Mouse (Mus musculus): ENCODE measurements around the gene Bicd2. TPM values are rescaled to one million over a fixed set of nuclear protein-coding genes. Genes with fewer than 3 reads are reported as not detected.

Bicd2 gene
- polyA plus RNA-seq, 1 experiment from 2014 or later, result 6.5 TPM

- no peak for ATAC-seq (ENCODE audit: low read depth)
- H3K27ac ChIP-seq (ENCODE audit: low read length), result no peak overlapping the region
- 31% methylated on average over 3 of the region's 3 CpGs for WGBS (ENCODE audit: insufficient replicate concordance)
These were observed 19.9 kb upstream of the Bicd2 start for GRCm38 (mm10) chr13:49321452-49321851.

GRCm38 (mm10) chr13:49322169-49322568, 19.2 kb upstream of the Bicd2 start:
- no peak overlapping the region for H3K9ac ChIP-seq (ENCODE audit: low read depth, low read length)
- H3K9me3 ChIP-seq (replicated peaks; ENCODE audit: control insufficient read depth, low read length), result no peaks in the 10 kb centered on the region
- 24% methylated on average over 5 of the region's 5 CpGs for WGBS (ENCODE audit: insufficient replicate concordance)
- no peak overlapping the region for H3K27ac ChIP-seq (ENCODE audit: low read length)
- no peaks in the 10 kb centered on the region for H3K27me3 ChIP-seq (ENCODE audit: control insufficient read depth, insufficient read depth, low read depth, low read length)
- H3K36me3 ChIP-seq (ENCODE audit: control insufficient read depth, insufficient read depth), result no peaks in the 10 kb centered on the region
- ATAC-seq (ENCODE audit: low read depth), result no peak
- H3K4me3 ChIP-seq (ENCODE audit: low read depth, low read length), result no peak overlapping the region
- no peak overlapping the region for H3K4me2 ChIP-seq (ENCODE audit: low read depth, low read length)
- no peaks in the 10 kb centered on the region; the same call in none of the 2 replicates for H3K4me1 ChIP-seq (ENCODE audit: control insufficient read depth, low read depth, low read length)

More at GRCm38 (mm10) chr13:49321452-49321851, 19.9 kb upstream of the Bicd2 start:
- H3K36me3 ChIP-seq (ENCODE audit: control insufficient read depth, insufficient read depth), result no peaks in the 10 kb centered on the region
- H3K4me2 ChIP-seq (ENCODE audit: low read depth, low read length), result no peak overlapping the region
- H3K4me1 ChIP-seq (ENCODE audit: control insufficient read depth, low read depth, low read length), result no peaks in the 10 kb centered on the region; the same call in none of the 2 replicates
- H3K9me3 ChIP-seq (replicated peaks; ENCODE audit: control insufficient read depth, low read length), result no peaks in the 10 kb centered on the region
- H3K9ac ChIP-seq (ENCODE audit: low read depth, low read length), result no peak overlapping the region
- H3K4me3 ChIP-seq (ENCODE audit: low read depth, low read length), result no peak overlapping the region
- no peaks in the 10 kb centered on the region for H3K27me3 ChIP-seq (ENCODE audit: control insufficient read depth, insufficient read depth, low read depth, low read length)

- Histone ChIP-seq H3K27ac (ENCODE audit: low read length) (no peak overlapping the region), H3K9ac (ENCODE audit: low read depth, low read length) (no peak overlapping the region), H3K4me1 (ENCODE audit: control insufficient read depth, low read depth, low read length) (no peaks in the 10 kb centered on the region; the same call in none of the 2 replicates), H3K4me2 (ENCODE audit: low read depth, low read length) (no peak overlapping the region), H3K27me3 (ENCODE audit: control insufficient read depth, insufficient read depth, low read depth, low read length) (no peaks in the 10 kb centered on the region), H3K4me3 (ENCODE audit: low read depth, low read length) (no peak overlapping the region), H3K9me3 (replicated peaks; ENCODE audit: control insufficient read depth, low read length) (no peaks in the 10 kb centered on the region), H3K36me3 (ENCODE audit: control insufficient read depth, insufficient read depth) (no peaks in the 10 kb centered on the region)
- no peak for ATAC-seq (ENCODE audit: low read depth)
- WGBS (ENCODE audit: insufficient replicate concordance), result 54% methylated on average over 5 of the region's 5 CpGs
These were observed 18.6 kb upstream of the Bicd2 start for GRCm38 (mm10) chr13:49322739-49323138.

- 74% methylated on average over 5 of the region's 5 CpGs for WGBS (ENCODE audit: insufficient replicate concordance)
These were observed 16.5 kb upstream of the Bicd2 start for GRCm38 (mm10) chr13:49324871-49325270.

GRCm38 (mm10) chr13:49326246-49327206, 14.9 kb upstream of the Bicd2 start:
- no peak for ATAC-seq (ENCODE audit: low read depth)
- Histone ChIP-seq H3K27ac (ENCODE audit: low read length) (no peak overlapping the region), H3K4me1 (ENCODE audit: control insufficient read depth, low read depth, low read length) (no peaks in the 10 kb centered on the region; the same call in none of the 2 replicates), H3K36me3 (ENCODE audit: control insufficient read depth, insufficient read depth) (no peaks in the 10 kb centered on the region), H3K4me3 (ENCODE audit: low read depth, low read length) (no peak overlapping the region), H3K9ac (ENCODE audit: low read depth, low read length) (no peak overlapping the region), H3K27me3 (ENCODE audit: control insufficient read depth, insufficient read depth, low read depth, low read length) (no peaks in the 10 kb centered on the region), H3K4me2 (ENCODE audit: low read depth, low read length) (no peak overlapping the region), H3K9me3 (replicated peaks; ENCODE audit: control insufficient read depth, low read length) (no peaks in the 10 kb centered on the region)
- 33% methylated on average over 6 of the region's 6 CpGs for WGBS (ENCODE audit: insufficient replicate concordance)

More at GRCm38 (mm10) chr13:49324871-49325270, 16.5 kb upstream of the Bicd2 start:
- H3K4me1 ChIP-seq (ENCODE audit: control insufficient read depth, low read depth, low read length), result no peaks in the 10 kb centered on the region; the same call in none of the 2 replicates
- no peaks in the 10 kb centered on the region for H3K27me3 ChIP-seq (ENCODE audit: control insufficient read depth, insufficient read depth, low read depth, low read length)
- no peak overlapping the region for H3K9ac ChIP-seq (ENCODE audit: low read depth, low read length)
- no peak overlapping the region for H3K4me2 ChIP-seq (ENCODE audit: low read depth, low read length)
- no peaks in the 10 kb centered on the region for H3K36me3 ChIP-seq (ENCODE audit: control insufficient read depth, insufficient read depth)
- no peaks in the 10 kb centered on the region for H3K9me3 ChIP-seq (replicated peaks; ENCODE audit: control insufficient read depth, low read length)
- no peak overlapping the region for H3K27ac ChIP-seq (ENCODE audit: low read length)
- no peak for ATAC-seq (ENCODE audit: low read depth)
- H3K4me3 ChIP-seq (ENCODE audit: low read depth, low read length), result no peak overlapping the region

GRCm38 (mm10) chr13:49328101-49328500, 13.3 kb upstream of the Bicd2 start:
- 66% methylated on average over 4 of the region's 4 CpGs for WGBS (ENCODE audit: insufficient replicate concordance)
- no peaks in the 10 kb centered on the region for H3K9me3 ChIP-seq (replicated peaks; ENCODE audit: control insufficient read depth, low read length)
- no peak for ATAC-seq (ENCODE audit: low read depth)

GRCm38 (mm10) chr13:49333250-49333649, 8.1 kb upstream of the Bicd2 start:
- no peaks in the 10 kb centered on the region for H3K9me3 ChIP-seq (replicated peaks; ENCODE audit: control insufficient read depth, low read length)
- WGBS (ENCODE audit: insufficient replicate concordance), result 38% methylated on average over 2 of the region's 2 CpGs
- no peak overlapping the region for H3K9ac ChIP-seq (ENCODE audit: low read depth, low read length)
- H3K27ac ChIP-seq (ENCODE audit: low read length), result no peak overlapping the region
- no peaks in the 10 kb centered on the region; the same call in 1 of the 2 replicates for H3K4me1 ChIP-seq (ENCODE audit: control insufficient read depth, low read depth, low read length)
- no peak overlapping the region for H3K4me2 ChIP-seq (ENCODE audit: low read depth, low read length)
- peak; percentile 11; the same call in 1 of the 2 replicates for ATAC-seq (ENCODE audit: low read depth)
- H3K4me3 ChIP-seq (ENCODE audit: low read depth, low read length), result no peak overlapping the region
- no peaks in the 10 kb centered on the region for H3K27me3 ChIP-seq (ENCODE audit: control insufficient read depth, insufficient read depth, low read depth, low read length)
- H3K36me3 ChIP-seq (ENCODE audit: control insufficient read depth, insufficient read depth), result no peaks in the 10 kb centered on the region

More at GRCm38 (mm10) chr13:49328101-49328500, 13.3 kb upstream of the Bicd2 start:
- Histone ChIP-seq H3K27ac (ENCODE audit: low read length) (no peak overlapping the region), H3K4me2 (ENCODE audit: low read depth, low read length) (no peak overlapping the region), H3K4me3 (ENCODE audit: low read depth, low read length) (no peak overlapping the region), H3K36me3 (ENCODE audit: control insufficient read depth, insufficient read depth) (no peaks in the 10 kb centered on the region), H3K4me1 (ENCODE audit: control insufficient read depth, low read depth, low read length) (no peaks in the 10 kb centered on the region), H3K9ac (ENCODE audit: low read depth, low read length) (no peak overlapping the region), H3K27me3 (ENCODE audit: control insufficient read depth, insufficient read depth, low read depth, low read length) (no peaks in the 10 kb centered on the region)

- Histone ChIP-seq H3K27ac (ENCODE audit: low read length) (no peak overlapping the region), H3K9ac (ENCODE audit: low read depth, low read length) (no peak overlapping the region), H3K4me3 (ENCODE audit: low read depth, low read length) (no peak overlapping the region), H3K36me3 (ENCODE audit: control insufficient read depth, insufficient read depth) (no peaks in the 10 kb centered on the region), H3K9me3 (replicated peaks; ENCODE audit: control insufficient read depth, low read length) (no peaks in the 10 kb centered on the region), H3K4me1 (ENCODE audit: control insufficient read depth, low read depth, low read length) (peaks cover under 1% of the 10 kb centered on the region; the same call in 1 of the 2 replicates), H3K4me2 (ENCODE audit: low read depth, low read length) (no peak overlapping the region), H3K27me3 (ENCODE audit: control insufficient read depth, insufficient read depth, low read depth, low read length) (no peaks in the 10 kb centered on the region)
- WGBS (ENCODE audit: insufficient replicate concordance), result 79% methylated on average over 12 of the region's 12 CpGs
- ATAC-seq (ENCODE audit: low read depth), result no peak
These were observed 6.1 kb upstream of the Bicd2 start for GRCm38 (mm10) chr13:49335077-49335982.
